Mouse (Mus musculus): Measurements from ENCODE around the gene Cp.
"Not testable (repeated sequence)": the region's sequence is repeated elsewhere in the genome, so short reads cannot be mapped to it uniquely, and the experiment has no call there.

The Cp gene

GRCm38 (mm10) chr3:20010464-20010863 is 53.6 kb downstream of the Cp start:
- Histone ChIP-seq H3K9me3 (ENCODE audit: low read length) (no peaks in the 10 kb centered on the region), H3K4me1 (replicated peaks; ENCODE audit: low read depth, low read length) (peaks cover 10% of the 10 kb centered on the region), H3K4me3 (replicated peaks; ENCODE audit: low read length) (no peak overlapping the region), H3K27me3 (ENCODE audit: insufficient read depth, low read length) (no peaks in the 10 kb centered on the region), H3K36me3 (ENCODE audit: insufficient read depth, low read length) (peaks cover 37% of the 10 kb centered on the region)
- TF ChIP-seq NANOG (IDR thresholded peaks at IDR 0.05; ENCODE audit: borderline replicate concordance, low read length) (no peak), POU5F1 (IDR thresholded peaks at IDR 0.05; ENCODE audit: borderline replicate concordance, low read length) (no peak), CTCF (conservative IDR thresholded peaks at IDR 0.05; ENCODE audit: low read length) (no peak)

- not testable (repeated sequence) for H3K4me1 ChIP-seq (replicated peaks; ENCODE audit: low read depth, low read length); H3K4me3 ChIP-seq (replicated peaks; ENCODE audit: low read length); H3K27me3 ChIP-seq (ENCODE audit: insufficient read depth, low read length); H3K9me3 ChIP-seq (ENCODE audit: low read length)
- H3K36me3 ChIP-seq (ENCODE audit: insufficient read depth, low read length) = peaks cover 41% of the 10 kb centered on the region
Measured at GRCm38 (mm10) chr3:20010905-20011304, 54.1 kb downstream of the Cp start.

GRCm38 (mm10) chr3:20014454-20014853 is 57.6 kb downstream of the Cp start:
- Histone ChIP-seq H3K4me3 (replicated peaks; ENCODE audit: low read length) (no peak overlapping the region), H3K36me3 (ENCODE audit: insufficient read depth, low read length) (peaks cover 61% of the 10 kb centered on the region), H3K27me3 (ENCODE audit: insufficient read depth, low read length) (no peaks in the 10 kb centered on the region), H3K9me3 (ENCODE audit: low read length) (no peaks in the 10 kb centered on the region), H3K4me1 (replicated peaks; ENCODE audit: low read depth, low read length) (peaks cover 10% of the 10 kb centered on the region)
- TF ChIP-seq NANOG (IDR thresholded peaks at IDR 0.05; ENCODE audit: borderline replicate concordance, low read length) = no peak
- no peak for TF ChIP-seq CTCF (conservative IDR thresholded peaks at IDR 0.05; ENCODE audit: low read length)
- no peak for TF ChIP-seq POU5F1 (IDR thresholded peaks at IDR 0.05; ENCODE audit: borderline replicate concordance, low read length)

- TF ChIP-seq CTCF (conservative IDR thresholded peaks at IDR 0.05; ENCODE audit: low read length) = no peak
- no peak for TF ChIP-seq POU5F1 (IDR thresholded peaks at IDR 0.05; ENCODE audit: borderline replicate concordance, low read length)
- no peak for TF ChIP-seq NANOG (IDR thresholded peaks at IDR 0.05; ENCODE audit: borderline replicate concordance, low read length)
- Histone ChIP-seq H3K36me3 (ENCODE audit: insufficient read depth, low read length) (peaks cover 69% of the 10 kb centered on the region), H3K4me1 (replicated peaks; ENCODE audit: low read depth, low read length) (peaks cover 16% of the 10 kb centered on the region), H3K27me3 (ENCODE audit: insufficient read depth, low read length) (no peaks in the 10 kb centered on the region), H3K9me3 (ENCODE audit: low read length) (no peaks in the 10 kb centered on the region), H3K4me3 (replicated peaks; ENCODE audit: low read length) (no peak overlapping the region)
Measured at GRCm38 (mm10) chr3:20018076-20018475, 61.2 kb downstream of the Cp start.

- H3K9me3 ChIP-seq (ENCODE audit: low read length) = peaks cover 17% of the 10 kb centered on the region
- peaks cover 66% of the 10 kb centered on the region for H3K36me3 ChIP-seq (ENCODE audit: insufficient read depth, low read length)
- H3K27me3 ChIP-seq (ENCODE audit: insufficient read depth, low read length) = no peaks in the 10 kb centered on the region
- H3K4me3 ChIP-seq (replicated peaks; ENCODE audit: low read length) = no peak overlapping the region
- TF ChIP-seq CTCF (conservative IDR thresholded peaks at IDR 0.05; ENCODE audit: low read length) = no peak
- TF ChIP-seq POU5F1 (IDR thresholded peaks at IDR 0.05; ENCODE audit: borderline replicate concordance, low read length) = peak; percentile 74; the same call in 1 of the 2 replicates
- peak; percentile 91 for TF ChIP-seq NANOG (IDR thresholded peaks at IDR 0.05; ENCODE audit: borderline replicate concordance, low read length)
- H3K4me1 ChIP-seq (replicated peaks; ENCODE audit: low read depth, low read length) = peaks cover 46% of the 10 kb centered on the region
Measured at GRCm38 (mm10) chr3:20023832-20024231, 67.0 kb downstream of the Cp start.

- no peaks in the 10 kb centered on the region for H3K27me3 ChIP-seq (ENCODE audit: insufficient read depth, low read length)
- no peak for TF ChIP-seq CTCF (conservative IDR thresholded peaks at IDR 0.05; ENCODE audit: low read length)
- no peak for TF ChIP-seq NANOG (IDR thresholded peaks at IDR 0.05; ENCODE audit: borderline replicate concordance, low read length)
- no peak for TF ChIP-seq POU5F1 (IDR thresholded peaks at IDR 0.05; ENCODE audit: borderline replicate concordance, low read length)
- H3K4me3 ChIP-seq (replicated peaks; ENCODE audit: low read length) = no peak overlapping the region
Measured at GRCm38 (mm10) chr3:20026481-20026880, 69.6 kb downstream of the Cp start.

GRCm38 (mm10) chr3:20026996-20027689 is 70.3 kb downstream of the Cp start:
- Histone ChIP-seq H3K36me3 (ENCODE audit: insufficient read depth, low read length) (peaks cover 48% of the 10 kb centered on the region), H3K4me3 (replicated peaks; ENCODE audit: low read length) (0 out of 2 replicates have a peak overlapping the region, but pooled peaks have one; percentile 1), H3K9me3 (ENCODE audit: low read length) (peaks cover 17% of the 10 kb centered on the region), H3K27me3 (ENCODE audit: insufficient read depth, low read length) (no peaks in the 10 kb centered on the region), H3K4me1 (replicated peaks; ENCODE audit: low read depth, low read length) (peaks cover 62% of the 10 kb centered on the region)
- no peak for TF ChIP-seq NANOG (IDR thresholded peaks at IDR 0.05; ENCODE audit: borderline replicate concordance, low read length)
- no peak for TF ChIP-seq CTCF (conservative IDR thresholded peaks at IDR 0.05; ENCODE audit: low read length)
- no peak for TF ChIP-seq POU5F1 (IDR thresholded peaks at IDR 0.05; ENCODE audit: borderline replicate concordance, low read length)

More at GRCm38 (mm10) chr3:20026481-20026880, 69.6 kb downstream of the Cp start:
- H3K36me3 ChIP-seq (ENCODE audit: insufficient read depth, low read length) = peaks cover 52% of the 10 kb centered on the region
- H3K4me1 ChIP-seq (replicated peaks; ENCODE audit: low read depth, low read length) = peaks cover 64% of the 10 kb centered on the region
- peaks cover 17% of the 10 kb centered on the region for H3K9me3 ChIP-seq (ENCODE audit: low read length)

- Histone ChIP-seq H3K4me1 (replicated peaks; ENCODE audit: low read depth, low read length) (peaks cover 55% of the 10 kb centered on the region), H3K4me3 (replicated peaks; ENCODE audit: low read length) (0 out of 2 replicates have a peak overlapping the region, but pooled peaks have one; percentile 1), H3K36me3 (ENCODE audit: insufficient read depth, low read length) (peaks cover 42% of the 10 kb centered on the region), H3K27me3 (ENCODE audit: insufficient read depth, low read length) (no peaks in the 10 kb centered on the region), H3K9me3 (ENCODE audit: low read length) (peaks cover 17% of the 10 kb centered on the region)
- no peak for TF ChIP-seq POU5F1 (IDR thresholded peaks at IDR 0.05; ENCODE audit: borderline replicate concordance, low read length)
- TF ChIP-seq CTCF (conservative IDR thresholded peaks at IDR 0.05; ENCODE audit: low read length) = no peak
- no peak for TF ChIP-seq NANOG (IDR thresholded peaks at IDR 0.05; ENCODE audit: borderline replicate concordance, low read length)
Measured at GRCm38 (mm10) chr3:20027788-20028187, 70.9 kb downstream of the Cp start.

GRCm38 (mm10) chr3:20028640-20029039 is 71.8 kb downstream of the Cp start:
- H3K9me3 ChIP-seq (ENCODE audit: low read length) = peaks cover 17% of the 10 kb centered on the region
- no peak overlapping the region for H3K4me3 ChIP-seq (replicated peaks; ENCODE audit: low read length)
- TF ChIP-seq NANOG (IDR thresholded peaks at IDR 0.05; ENCODE audit: borderline replicate concordance, low read length) (no peak), POU5F1 (IDR thresholded peaks at IDR 0.05; ENCODE audit: borderline replicate concordance, low read length) (no peak), CTCF (conservative IDR thresholded peaks at IDR 0.05; ENCODE audit: low read length) (no peak)
- H3K36me3 ChIP-seq (ENCODE audit: insufficient read depth, low read length) = peaks cover 42% of the 10 kb centered on the region
- no peaks in the 10 kb centered on the region; the same call in 1 of the 2 replicates for H3K27me3 ChIP-seq (ENCODE audit: insufficient read depth, low read length)
- H3K4me1 ChIP-seq (replicated peaks; ENCODE audit: low read depth, low read length) = peaks cover 50% of the 10 kb centered on the region

Measured in E14TG2a.4 (cell line).